Comparison of ENCODE assay signal across 11 mouse cellular contexts in genomic region chr1:89940961-89941524, GRCm38 (mm10). TPM values are rescaled to one million over a fixed set of nuclear protein-coding genes. Genes with fewer than 3 reads are reported as not detected.
DNase-seq lines count a peak whose midpoint lies in the region; ATAC-seq lines count a peak whose summit lies in the region.
"Had no signal": no experiment of that assay in that cellular context is flagged by ENCODE, and none has a peak within 500 bp of the region (broad histone marks: within the 10 kb centered on the region; RNA-seq: fewer than 3 reads in every experiment).

No protein-coding gene starts in this region.

- 20% methylated on average over 15 of the region's 15 CpGs for WGBS in heart, embryonic 14.5 days
- WGBS in hindbrain, embryonic 13.5 days, result 8% methylated on average over 15 of the region's 15 CpGs
- WGBS in midbrain, embryonic 15.5 days, result 8% methylated on average over 15 of the region's 15 CpGs

- no peaks in the 10 kb centered on the region for H3K9me3 ChIP-seq in heart, embryonic 14.5 days (ENCODE audit: control insufficient read depth, low read length)
- no peaks in the 10 kb centered on the region for H3K9me3 ChIP-seq in hindbrain, embryonic 13.5 days
- no peaks in the 10 kb centered on the region for H3K9me3 ChIP-seq in midbrain, embryonic 15.5 days
- H3K9me3 ChIP-seq: intestine, embryonic 15.5 days had no signal

- H3K4me2 ChIP-seq in heart, embryonic 14.5 days (ENCODE audit: low read length), result peak overlapping the region; percentile 66; the same call in 1 of the 2 replicates
- H3K4me2 ChIP-seq in hindbrain, embryonic 13.5 days, result peak overlapping the region; percentile 73
- peak overlapping the region; percentile 53; the same call in 1 of the 2 replicates for H3K4me2 ChIP-seq in midbrain, embryonic 15.5 days

- no peak overlapping the region for H3K9ac ChIP-seq in heart, embryonic 14.5 days (ENCODE audit: low read length)
- no peak overlapping the region for H3K9ac ChIP-seq in hindbrain, embryonic 13.5 days
- no peak overlapping the region for H3K9ac ChIP-seq in midbrain, embryonic 15.5 days
- H3K9ac ChIP-seq: intestine, embryonic 15.5 days had no signal

- H3K27ac ChIP-seq in heart, embryonic 14.5 days (replicated peaks in 1 of 2; ENCODE audit: control insufficient read depth in 1 of 2, insufficient read depth in 1 of 2, low read depth in 2 of 2, low read length in 2 of 2), result no peak overlapping the region
- peak overlapping the region; percentile 90; the same call in 1 of the 2 replicates for H3K27ac ChIP-seq in hindbrain, embryonic 13.5 days
- H3K27ac ChIP-seq in midbrain, embryonic 15.5 days, result no peak overlapping the region
- H3K27ac ChIP-seq: intestine, embryonic 15.5 days had no signal

- intact Hi-C loops in gastrocnemius, postnatal 36 days (cut with DNase I), result loop anchor here (5.0 kb wide), 3 partner anchors 79 to 274 kb away; no protein-coding TSS in a partner anchor

- ATAC-seq in heart, embryonic 14.5 days (ENCODE audit: insufficient number of reproducible peaks, insufficient read depth, low FRiP score, low read depth), result no peak
- no peak for ATAC-seq in hindbrain, embryonic 13.5 days (ENCODE audit: low FRiP score)
- no peak for ATAC-seq in midbrain, embryonic 15.5 days (replicated peaks)

- DNase-seq in heart, adult 18-20 months, result no peak
- DNase-seq in embryo, embryonic 9.5 days (ENCODE audit: extremely low spot score), result peak; percentile 39
- no peak for DNase-seq in gastrocnemius, postnatal 36 days
- no peak for DNase-seq in left cerebral cortex, adult 9 months (ENCODE audit: low spot score in 2 of 2)
- DNase-seq: right cerebral cortex, postnatal 25 days had no signal

- H3K27me3 ChIP-seq in heart, embryonic 14.5 days (ENCODE audit: control insufficient read depth, insufficient read depth, low read length), result peaks cover 95% of the 10 kb centered on the region
- H3K27me3 ChIP-seq in hindbrain, embryonic 13.5 days, result peaks cover 81% of the 10 kb centered on the region
- H3K27me3 ChIP-seq in midbrain, embryonic 15.5 days (replicated peaks), result peaks cover 76% of the 10 kb centered on the region

- H3K4me3 ChIP-seq in heart, embryonic 14.5 days (ENCODE audit: control insufficient read depth in 1 of 2, insufficient read depth in 1 of 2, low read depth in 1 of 2, low read length in 2 of 2), result no peak overlapping the region
- peak overlapping the region; percentile 40 for H3K4me3 ChIP-seq in hindbrain, embryonic 13.5 days
- no peak overlapping the region for H3K4me3 ChIP-seq in midbrain, embryonic 15.5 days

- H3K36me3 ChIP-seq in heart, embryonic 14.5 days (ENCODE audit: control insufficient read depth, insufficient read depth, low read length), result no peaks in the 10 kb centered on the region
- H3K36me3 ChIP-seq in hindbrain, embryonic 13.5 days, result no peaks in the 10 kb centered on the region
- H3K36me3 ChIP-seq in midbrain, embryonic 15.5 days (replicated peaks), result no peaks in the 10 kb centered on the region
- H3K36me3 ChIP-seq: intestine, embryonic 15.5 days had no signal

- H3K4me1 ChIP-seq in heart, embryonic 14.5 days (ENCODE audit: control insufficient read depth in 2 of 2, insufficient read depth in 2 of 2, low read length in 2 of 2), result peaks cover 4 to 11% of the 10 kb centered on the region in 2 experiments; a peak in 3 of 4 replicates
- peaks cover 27% of the 10 kb centered on the region for H3K4me1 ChIP-seq in hindbrain, embryonic 13.5 days (replicated peaks)
- H3K4me1 ChIP-seq in midbrain, embryonic 15.5 days, result peaks cover 24% of the 10 kb centered on the region

RNA-seq across cellular contexts. Expression of gene Gbx2, which starts 10.1 kb away (rescaled TPM):
- 0.12 and 0.27 TPM in 2 replicates for polyA plus RNA-seq in heart, embryonic 14.5 days (2014; fragmentation: Nextera tagmentation; extraction: Ambion mirVana)
- total RNA-seq in heart, adult 18-20 months (2021), result not detected
- polyA plus RNA-seq in hindbrain, embryonic 13.5 days (2015; fragmentation: Nextera tagmentation; extraction: Ambion mirVana), result 54.7 TPM in 2 replicates
- 18.4 and 23.8 TPM in 2 replicates for polyA plus RNA-seq in midbrain, embryonic 15.5 days (2015; fragmentation: Nextera tagmentation; extraction: Ambion mirVana)
- total RNA-seq in gastrocnemius, postnatal 36 days (2021), result under 1 TPM; 0.20 to 0.35 TPM
- polyA plus RNA-seq: frontal cortex, adult 2 months; lung, embryonic 16.5 days had no signal

Comparison
In these comparisons a context has a peak if more than half of its experiments do, and no peak if none do; other contexts are left out.
1. RNA of gene Gbx2, which starts 10.1 kb away (polyA plus RNA-seq): 54.7 TPM in hindbrain, embryonic 13.5 days and 18.4 to 23.8 TPM in midbrain, embryonic 15.5 days; 0.12 to 0.27 TPM in heart, embryonic 14.5 days; every median in the first group is over 10 times any median in the second.
2. Peak in every context shown above with its lines, with median percentiles within 50 percentile points of each other: H3K4me2 ChIP-seq.